Mouse (Mus musculus) splenic B cell, adult 2 months (primary cell): ENCODE measurements around the gene Nckap5l.

Experiments
- DNase-seq: peaks from one replicate; pipeline ENCODE4 v3.0.0-alpha.2; 2011; ENCODE audit warnings: low read depth, low spot score
- H3K27me3 ChIP-seq: 2 replicates; pipeline ENCODE4 v1.6.1; 2012; ENCODE audit warnings: mild to moderate bottlenecking, low read length, moderate library complexity, mixed read lengths; ENCODE audit not compliant: control insufficient read depth, poor library complexity, insufficient read depth, severe bottlenecking
- H3K36me3 ChIP-seq: 2 replicates; pipeline ENCODE4 v1.6.1; 2012; ENCODE audit warnings: mild to moderate bottlenecking, low read length, moderate library complexity, mixed read lengths; ENCODE audit not compliant: control insufficient read depth, poor library complexity, insufficient read depth, severe bottlenecking

The Nckap5l gene

GRCm38 (mm10) chr15:99457606-99458401, at the start of gene Nckap5l:
Nckap5l (minus strand) TSS chr15:99457748.
- DNase-seq = peak; percentile 86
- Histone ChIP-seq H3K27me3 (no peaks in the 10 kb centered on the region), H3K36me3 (no peaks in the 10 kb centered on the region)

DNA sequence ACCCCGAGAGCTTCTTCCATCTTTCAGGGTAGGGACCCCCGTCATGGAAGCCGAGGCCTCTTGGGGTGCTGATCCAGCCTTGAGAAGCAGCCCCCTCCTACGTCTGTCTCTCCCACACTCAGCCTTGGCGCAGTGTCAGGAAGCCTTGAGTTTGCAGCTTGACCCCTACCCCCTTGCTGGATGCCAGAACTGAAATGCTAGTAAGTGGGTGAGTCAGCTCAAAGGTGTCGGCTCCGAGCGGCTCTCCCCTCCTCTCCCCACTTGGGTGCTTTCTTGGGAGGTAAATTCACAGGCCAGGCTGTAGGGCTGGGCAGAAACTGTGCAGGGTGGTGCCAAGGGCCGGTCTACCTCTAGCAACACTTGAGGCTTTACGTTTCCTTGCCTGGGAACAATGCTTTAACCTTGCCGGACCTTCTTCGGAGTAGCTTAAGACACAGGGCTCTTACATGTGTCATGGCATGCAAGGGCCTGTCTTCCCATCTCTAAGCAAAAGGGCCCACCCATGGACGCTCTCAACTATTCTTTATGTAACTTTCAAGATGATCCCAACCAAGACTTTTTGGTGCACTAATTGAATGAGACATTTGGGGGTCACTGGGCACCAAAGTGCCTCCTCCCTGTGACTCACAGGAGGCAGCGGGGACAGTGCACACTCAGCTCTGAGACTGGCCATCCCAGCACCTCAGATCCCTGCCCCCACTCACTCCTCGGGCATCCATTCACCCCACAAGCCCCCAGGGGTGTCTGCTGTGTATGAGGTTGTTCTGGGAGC, 48.0 kb upstream of the Nckap5l start:
- no peaks in the 10 kb centered on the region for H3K36me3 ChIP-seq
- no peaks in the 10 kb centered on the region; the same call in 1 of the 2 replicates for H3K27me3 ChIP-seq
- DNase-seq = no peak

DNA sequence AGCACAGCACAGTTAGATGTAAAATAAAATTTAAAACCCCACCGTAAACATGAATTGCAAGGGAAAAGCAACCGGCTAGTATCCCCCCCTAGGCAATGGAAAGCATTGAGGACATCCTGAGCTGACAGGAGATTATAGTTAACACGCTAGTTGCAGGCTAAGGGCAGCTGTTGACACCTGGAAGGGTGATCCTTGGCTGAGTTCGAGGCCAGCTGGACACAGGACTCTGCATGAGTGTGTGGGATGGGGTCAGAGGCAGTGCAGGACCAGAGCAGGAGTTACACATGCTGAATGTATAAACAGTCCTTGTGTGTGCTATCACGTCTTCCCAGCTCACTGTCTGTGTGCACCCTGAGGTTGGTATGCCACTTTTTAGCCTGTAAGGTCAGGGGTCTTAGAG, 45.7 kb upstream of the Nckap5l start:
- no peak for DNase-seq
- no peaks in the 10 kb centered on the region for H3K27me3 ChIP-seq
- no peaks in the 10 kb centered on the region for H3K36me3 ChIP-seq

- Histone ChIP-seq H3K36me3 (no peaks in the 10 kb centered on the region), H3K27me3 (no peaks in the 10 kb centered on the region)
- no peak for DNase-seq
Measured at GRCm38 (mm10) chr15:99502311-99502831, 44.8 kb upstream of the Nckap5l start.

GRCm38 (mm10) chr15:99501292-99502260, 44.0 kb upstream of the Nckap5l start:
- no peak for DNase-seq
- no peaks in the 10 kb centered on the region for H3K27me3 ChIP-seq
- no peaks in the 10 kb centered on the region for H3K36me3 ChIP-seq

- H3K27me3 ChIP-seq = no peaks in the 10 kb centered on the region
- no peaks in the 10 kb centered on the region for H3K36me3 ChIP-seq
- DNase-seq = no peak
Measured at GRCm38 (mm10) chr15:99500320-99500719, 42.8 kb upstream of the Nckap5l start.

DNA sequence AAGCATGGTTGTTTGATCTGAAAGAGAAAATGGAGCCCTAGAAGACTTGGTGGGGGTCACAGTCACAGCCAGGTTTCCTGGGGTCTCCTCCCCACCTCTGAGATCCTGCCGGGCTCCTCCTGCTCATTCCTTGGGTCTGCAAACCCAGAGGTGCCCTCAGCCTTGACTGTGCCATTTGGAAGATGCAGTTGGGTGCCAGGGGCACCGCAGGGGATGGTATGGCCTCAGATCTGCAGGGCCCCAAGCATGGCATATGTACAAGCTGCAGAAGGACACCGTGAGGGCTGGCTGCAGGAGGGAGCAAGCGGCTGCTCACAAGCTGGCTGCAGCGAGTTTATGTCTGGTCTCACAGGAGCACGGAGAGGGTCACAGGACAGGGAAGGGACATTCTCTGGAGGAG, 42.2 kb upstream of the Nckap5l start:
- no peak for DNase-seq
- Histone ChIP-seq H3K36me3 (no peaks in the 10 kb centered on the region), H3K27me3 (no peaks in the 10 kb centered on the region)

GRCm38 (mm10) chr15:99498781-99499180, 41.2 kb upstream of the Nckap5l start:
- no peak for DNase-seq
- Histone ChIP-seq H3K27me3 (no peaks in the 10 kb centered on the region), H3K36me3 (no peaks in the 10 kb centered on the region)

DNA sequence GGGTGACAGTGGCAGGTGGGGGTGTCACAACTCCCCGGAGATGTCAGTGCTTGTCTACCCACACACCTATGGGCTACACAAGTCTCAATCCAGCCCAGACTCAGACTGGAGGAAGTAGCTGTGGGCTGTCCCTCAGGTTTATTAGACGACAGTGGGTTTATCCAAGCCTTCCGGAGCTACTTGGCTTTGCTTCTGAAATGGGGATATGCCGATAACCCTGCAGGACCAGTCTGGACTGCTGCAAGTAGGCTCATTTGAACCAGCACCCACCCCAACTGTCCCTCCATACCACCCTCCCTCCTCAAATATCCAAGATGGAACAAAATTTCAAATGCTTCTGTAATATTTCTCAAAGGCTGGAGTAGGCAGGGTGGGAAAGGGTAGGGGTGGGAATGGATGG, 40.8 kb upstream of the Nckap5l start:
- no peak for DNase-seq
- Histone ChIP-seq H3K36me3 (no peaks in the 10 kb centered on the region), H3K27me3 (no peaks in the 10 kb centered on the region)

DNA sequence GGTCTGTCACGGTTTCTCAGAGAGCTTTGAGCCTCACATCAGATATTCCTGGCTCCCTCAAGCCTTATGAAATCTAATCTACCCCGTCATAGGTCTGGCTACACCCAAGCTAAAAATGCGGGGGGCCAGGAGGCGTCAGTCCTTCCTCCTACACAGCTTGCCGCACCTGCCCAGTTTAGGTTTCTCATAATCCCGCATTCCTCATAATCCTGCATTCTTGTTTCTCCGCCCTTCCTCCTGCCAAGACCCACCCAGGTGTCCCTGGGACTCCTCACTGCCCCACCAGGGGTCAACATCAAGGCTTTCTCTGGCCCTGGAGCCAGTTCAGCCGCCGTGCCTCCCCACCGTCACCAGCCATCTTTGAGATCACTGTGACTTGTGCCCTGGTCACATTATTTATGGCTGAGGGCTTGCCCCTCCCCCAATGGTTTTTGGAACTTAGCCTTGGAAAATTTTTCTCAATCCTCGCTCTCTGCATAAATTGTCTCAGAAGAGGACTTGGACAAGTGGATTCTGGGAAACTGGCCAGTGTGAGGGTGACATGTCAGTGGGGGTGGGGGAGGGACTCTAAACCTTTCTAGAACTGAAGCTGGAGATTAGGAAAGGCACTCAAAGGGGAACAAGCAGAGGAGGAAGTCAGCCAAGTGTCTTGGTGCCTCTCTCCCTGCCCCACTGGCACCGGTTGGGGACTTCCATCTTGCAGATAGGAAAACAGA, 40.1 kb upstream of the Nckap5l start:
- no peaks in the 10 kb centered on the region for H3K36me3 ChIP-seq
- DNase-seq = no peak
- H3K27me3 ChIP-seq = no peaks in the 10 kb centered on the region

DNA sequence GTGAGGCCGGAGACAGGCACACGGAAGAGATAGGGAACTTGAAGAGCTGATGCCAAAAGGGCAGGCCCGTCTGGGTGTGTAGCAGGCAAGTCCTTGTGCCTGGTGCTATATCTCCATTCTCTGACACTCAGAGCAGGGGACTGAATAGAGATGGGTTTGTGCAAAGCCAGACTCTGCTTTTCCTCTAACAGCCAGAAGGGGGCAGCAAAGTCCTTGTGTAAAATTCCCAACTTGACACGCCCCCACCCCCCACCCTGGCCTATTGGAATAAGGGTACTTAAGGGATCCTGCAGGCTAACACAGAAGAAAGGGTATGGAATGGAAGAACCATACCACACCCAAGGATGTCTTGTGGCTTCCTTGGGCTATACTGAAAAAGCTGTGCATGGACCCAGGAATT, 39.5 kb upstream of the Nckap5l start:
- Histone ChIP-seq H3K36me3 (no peaks in the 10 kb centered on the region), H3K27me3 (no peaks in the 10 kb centered on the region)
- DNase-seq = peak; percentile 56

- DNase-seq = no peak
- no peaks in the 10 kb centered on the region for H3K27me3 ChIP-seq
- H3K36me3 ChIP-seq = no peaks in the 10 kb centered on the region
Measured at GRCm38 (mm10) chr15:99484745-99485144, 27.2 kb upstream of the Nckap5l start.

GRCm38 (mm10) chr15:99475814-99476213, 18.3 kb upstream of the Nckap5l start:
- no peaks in the 10 kb centered on the region for H3K36me3 ChIP-seq
- no peaks in the 10 kb centered on the region for H3K27me3 ChIP-seq
- DNase-seq = peak; percentile 28

DNA sequence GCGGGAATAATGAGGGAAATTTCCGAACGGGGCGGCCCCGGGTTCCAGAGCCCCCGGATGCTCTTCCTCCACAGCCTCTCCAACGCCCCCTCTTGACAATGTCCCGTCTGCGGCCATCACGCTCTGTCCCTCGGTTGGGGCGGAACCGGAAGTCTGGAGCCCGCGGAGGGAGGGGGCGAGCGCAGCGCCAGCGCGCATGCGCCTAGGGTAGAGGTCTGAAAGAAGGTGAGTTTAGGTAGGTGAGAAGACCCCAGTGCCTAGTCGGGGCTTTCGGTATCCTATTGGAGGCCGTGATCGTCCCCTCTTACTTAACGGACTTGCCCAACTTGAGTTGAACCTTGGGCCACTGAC, 17.0 kb upstream of the Nckap5l start, which contains the start of gene Bcdin3d:
Gene Bcdin3d, minus strand, starts transcription at position 155 of the 351 bp plus-strand sequence.
- H3K36me3 ChIP-seq = no peaks in the 10 kb centered on the region
- H3K27me3 ChIP-seq = no peaks in the 10 kb centered on the region
- peak; percentile 90 for DNase-seq
